Mouse (Mus musculus) bone marrow macrophage, adult 2 months (primary cell): Measurements from ENCODE around the gene Alk.
"Not testable (repeated sequence)": the region's sequence is repeated elsewhere in the genome, so short reads cannot be mapped to it uniquely, and the experiment has no call there.

Experiments
- CTCF ChIP-seq: IDR thresholded peaks from 2 replicates; pipeline ENCODE4 v1.5.1; 2012; ENCODE audit warnings: low read depth, mild to moderate bottlenecking, low read length, moderate library complexity
- POLR2A ChIP-seq: IDR thresholded peaks from 2 replicates; pipeline ENCODE4 v1.6.1; 2012; ENCODE audit warnings: mild to moderate bottlenecking, low read depth, low read length, borderline replicate concordance

- TF ChIP-seq CTCF, POLR2A: not testable (repeated sequence)
Measured at GRCm38 (mm10) chr17:72479260-72479659, 125.2 kb downstream of the Alk start.
